Mouse (Mus musculus): ENCODE data around the gene Ppp1ca. TPM values are rescaled to one million over a fixed set of nuclear protein-coding genes. Genes with fewer than 3 reads are reported as not detected.
A peak's percentile ranks its signal among the peaks of the same experiment; 100 is the strongest.

The Ppp1ca gene
- total and polyA plus RNA-seq, 3 experiments, result 272 to 406 (median 313) TPM

DNA sequence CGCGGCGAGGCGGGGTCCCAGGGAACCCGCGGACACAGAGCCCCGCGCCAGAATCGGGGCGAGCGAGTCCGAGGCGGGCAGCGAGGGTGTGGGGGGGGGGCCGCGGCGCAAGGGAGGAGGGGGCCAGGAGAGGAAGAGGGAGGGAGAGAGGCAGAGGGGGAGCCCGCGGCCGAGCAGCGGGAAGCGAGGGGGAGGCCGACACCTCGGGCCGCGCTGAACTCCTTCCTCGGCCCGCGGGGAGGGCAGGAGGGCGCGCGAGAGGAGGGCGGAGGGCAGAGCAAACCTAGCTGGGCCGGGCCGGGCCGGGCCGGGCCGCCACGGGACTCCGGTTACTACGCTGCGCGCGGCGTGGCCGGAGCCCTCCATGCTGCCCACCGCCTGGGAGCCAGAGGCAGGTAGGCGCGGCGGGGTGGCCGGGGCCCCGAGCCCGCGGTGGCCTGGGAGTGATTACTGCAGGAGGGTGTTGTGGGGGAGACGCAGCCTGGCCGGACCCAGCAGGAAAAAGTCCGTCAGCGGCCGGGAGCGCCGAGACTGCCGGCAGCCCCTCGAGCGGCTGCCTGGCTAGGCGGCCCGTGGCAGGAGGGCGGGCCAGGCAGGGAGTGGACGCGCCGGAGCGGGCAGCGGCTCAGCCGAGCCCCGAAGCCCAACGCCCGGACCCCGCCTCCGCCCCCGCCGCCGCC is 23.0 kb downstream of the Ppp1ca start:
- Histone ChIP-seq H3K27me3 (ENCODE audit: control insufficient read depth, insufficient read depth, low read length) (no peaks in the 10 kb centered on the region), H3K4me1 (ENCODE audit: control insufficient read depth, insufficient read depth, low read length) (peaks cover 8% of the 10 kb centered on the region), H3K79me2 (replicated peaks; ENCODE audit: control insufficient read depth, insufficient read depth, low read length) (no peaks in the 10 kb centered on the region), H3K4me3 (peak overlapping the region; percentile 72), H3K27ac (peak overlapping the region; percentile 71), H3K9ac (ENCODE audit: low read depth, low read length) (peak overlapping the region; percentile 97), H3K36me3 (ENCODE audit: control insufficient read depth, insufficient read depth, low read length) (no peaks in the 10 kb centered on the region)
- whole genome bisulfite sequencing, result under 1% methylated on average over 71 of the region's 81 CpGs
- TF ChIP-seq EP300 (IDR thresholded peaks at IDR 0.05; ENCODE audit: insufficient read depth, low read depth, low read length) (no peak), POLR2A (IDR thresholded peaks at IDR 0.05; ENCODE audit: insufficient read depth, low read depth, low read length) (no peak), CTCF (IDR thresholded peaks at IDR 0.05) (no peak)
- intact Hi-C loops (cut with DNase I), result no loop called here
- DNase-seq, result no peak

DNA sequence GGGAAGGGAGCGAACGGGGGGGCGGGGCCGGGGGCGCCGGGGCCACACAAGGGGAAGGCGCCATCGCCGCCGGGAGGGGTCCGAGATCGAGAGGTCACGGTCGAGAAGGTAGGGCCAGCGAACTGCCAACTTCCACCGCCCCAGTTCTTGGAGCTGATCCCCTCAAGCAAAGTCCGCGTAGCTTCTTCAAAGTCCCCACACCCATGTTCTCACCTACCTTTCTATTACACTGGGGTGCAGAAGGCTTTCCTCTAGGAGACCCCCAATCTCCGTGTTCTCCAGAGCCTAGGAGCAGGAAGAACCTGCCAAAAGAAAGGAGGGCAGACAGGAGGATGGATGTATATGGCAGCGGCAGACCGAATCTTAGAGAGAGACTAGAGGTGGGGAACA is 23.6 kb downstream of the Ppp1ca start:
- peak overlapping the region; percentile 97 for H3K9ac ChIP-seq (ENCODE audit: low read depth, low read length)
- H3K27me3 ChIP-seq (ENCODE audit: control insufficient read depth, insufficient read depth, low read length), result no peaks in the 10 kb centered on the region
- H3K4me3 ChIP-seq, result peak overlapping the region; percentile 72
- no peaks in the 10 kb centered on the region for H3K79me2 ChIP-seq (replicated peaks; ENCODE audit: control insufficient read depth, insufficient read depth, low read length)
- intact Hi-C loops (cut with DNase I), result no loop called here
- TF ChIP-seq CTCF (IDR thresholded peaks at IDR 0.05) (no peak), POLR2A (IDR thresholded peaks at IDR 0.05; ENCODE audit: insufficient read depth, low read depth, low read length) (no peak), EP300 (IDR thresholded peaks at IDR 0.05; ENCODE audit: insufficient read depth, low read depth, low read length) (no peak)
- DNase-seq, result no peak
- peaks cover 8% of the 10 kb centered on the region for H3K4me1 ChIP-seq (ENCODE audit: control insufficient read depth, insufficient read depth, low read length)
- WGBS, result 4% methylated on average over 20 of the region's 21 CpGs
- H3K36me3 ChIP-seq (ENCODE audit: control insufficient read depth, insufficient read depth, low read length), result no peaks in the 10 kb centered on the region
- H3K27ac ChIP-seq, result no peak overlapping the region; the same call in 1 of the 2 replicates

DNA sequence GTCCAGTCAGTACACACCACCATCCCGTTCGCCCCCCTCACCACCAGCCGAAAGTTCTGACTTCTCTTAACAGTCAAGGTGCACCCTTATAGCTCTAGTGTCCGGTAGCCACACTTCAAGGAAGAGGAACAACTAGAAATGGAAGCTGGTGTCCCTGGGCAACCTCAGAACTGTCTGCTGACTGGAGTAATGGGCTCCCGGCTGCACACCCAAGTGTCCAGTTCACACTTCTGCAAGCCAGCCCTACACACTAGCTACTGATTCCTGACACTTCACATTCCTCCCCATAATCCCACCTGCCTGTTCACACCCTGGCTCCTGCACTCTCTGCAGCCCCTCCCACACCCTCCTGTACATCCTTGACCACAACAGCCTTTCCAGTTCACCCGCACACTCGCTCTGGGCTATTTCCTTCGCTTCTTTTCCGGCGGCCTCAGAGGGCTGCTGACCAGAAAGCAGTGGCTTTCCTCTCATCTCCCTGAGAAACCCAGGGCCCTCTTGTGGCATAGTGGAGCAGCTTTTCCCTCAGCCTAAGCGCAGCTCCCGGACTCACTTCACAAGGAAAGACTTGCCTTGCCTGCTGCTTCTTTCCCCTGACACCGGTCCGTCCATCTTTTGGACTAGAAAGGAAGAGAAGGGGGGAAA is 24.3 kb downstream of the Ppp1ca start:
- no peaks in the 10 kb centered on the region for H3K27me3 ChIP-seq (ENCODE audit: control insufficient read depth, insufficient read depth, low read length)
- peaks cover 12% of the 10 kb centered on the region for H3K4me1 ChIP-seq (ENCODE audit: control insufficient read depth, insufficient read depth, low read length)
- no peaks in the 10 kb centered on the region for H3K36me3 ChIP-seq (ENCODE audit: control insufficient read depth, insufficient read depth, low read length)
- no peak overlapping the region for H3K4me3 ChIP-seq
- WGBS, result 21% methylated on average over 14 of the region's 14 CpGs
- intact Hi-C loops (cut with DNase I), result no loop called here
- TF ChIP-seq EP300 (IDR thresholded peaks at IDR 0.05; ENCODE audit: insufficient read depth, low read depth, low read length), result no peak
- TF ChIP-seq CTCF (IDR thresholded peaks at IDR 0.05), result peak; percentile 69
- TF ChIP-seq POLR2A (IDR thresholded peaks at IDR 0.05; ENCODE audit: insufficient read depth, low read depth, low read length), result no peak
- no peak for DNase-seq
- H3K27ac ChIP-seq, result no peak overlapping the region
- H3K79me2 ChIP-seq (replicated peaks; ENCODE audit: control insufficient read depth, insufficient read depth, low read length), result no peaks in the 10 kb centered on the region
- no peak overlapping the region for H3K9ac ChIP-seq (ENCODE audit: low read depth, low read length)

DNA sequence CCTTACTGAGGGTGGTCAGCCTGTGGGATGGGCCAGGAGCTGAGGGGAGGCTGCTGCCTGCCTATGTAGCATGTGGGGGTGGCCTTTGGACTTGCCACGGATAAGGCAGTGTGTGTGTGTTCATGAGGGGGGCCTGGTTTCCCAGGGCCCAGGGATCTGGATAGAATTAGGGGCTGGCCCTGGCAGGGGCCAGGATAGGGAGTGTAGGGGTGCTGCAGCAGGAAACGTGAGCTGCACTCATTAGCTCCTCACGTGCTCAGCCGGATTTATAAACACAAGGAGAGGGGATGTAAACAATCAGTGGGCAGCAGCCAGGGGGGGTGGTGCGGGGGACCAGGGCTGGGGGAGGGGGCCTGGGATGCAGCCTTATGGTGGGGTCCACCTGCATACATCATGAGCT is 25.3 kb downstream of the Ppp1ca start:
- no peaks in the 10 kb centered on the region for H3K36me3 ChIP-seq (ENCODE audit: control insufficient read depth, insufficient read depth, low read length)
- no peak for DNase-seq
- TF ChIP-seq CTCF (IDR thresholded peaks at IDR 0.05), result no peak
- no peak for TF ChIP-seq EP300 (IDR thresholded peaks at IDR 0.05; ENCODE audit: insufficient read depth, low read depth, low read length)
- TF ChIP-seq POLR2A (IDR thresholded peaks at IDR 0.05; ENCODE audit: insufficient read depth, low read depth, low read length), result no peak
- no peak overlapping the region for H3K9ac ChIP-seq (ENCODE audit: low read depth, low read length)
- intact Hi-C loops (cut with DNase I), result no loop called here
- no peak overlapping the region for H3K4me3 ChIP-seq
- no peaks in the 10 kb centered on the region for H3K27me3 ChIP-seq (ENCODE audit: control insufficient read depth, insufficient read depth, low read length)
- 59% methylated on average over 5 of the region's 5 CpGs for WGBS
- H3K27ac ChIP-seq, result no peak overlapping the region
- H3K79me2 ChIP-seq (replicated peaks; ENCODE audit: control insufficient read depth, insufficient read depth, low read length), result no peaks in the 10 kb centered on the region
- H3K4me1 ChIP-seq (ENCODE audit: control insufficient read depth, insufficient read depth, low read length), result peaks cover 13% of the 10 kb centered on the region

DNA sequence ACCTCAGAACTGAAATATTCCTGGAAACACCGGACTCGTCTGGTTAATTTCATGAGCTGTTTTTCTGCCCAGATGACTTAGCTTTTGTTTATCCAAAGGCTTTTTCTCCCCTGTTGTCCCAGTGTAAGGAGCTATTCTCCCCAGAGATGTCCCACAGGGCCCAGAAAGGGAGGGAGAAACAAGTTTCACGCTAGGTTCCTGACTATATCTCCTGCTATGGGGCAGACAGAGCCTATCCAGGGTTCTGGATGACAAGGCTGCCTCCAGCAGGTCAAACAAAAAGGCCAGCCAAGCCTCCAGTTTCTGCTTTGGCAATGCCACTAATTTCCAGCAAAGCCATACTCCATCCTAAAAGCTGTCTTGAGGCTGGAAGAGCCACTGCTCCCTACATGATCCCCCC is 26.0 kb downstream of the Ppp1ca start:
- peaks cover 13% of the 10 kb centered on the region for H3K4me1 ChIP-seq (ENCODE audit: control insufficient read depth, insufficient read depth, low read length)
- no peak overlapping the region for H3K27ac ChIP-seq
- H3K27me3 ChIP-seq (ENCODE audit: control insufficient read depth, insufficient read depth, low read length), result no peaks in the 10 kb centered on the region
- no peaks in the 10 kb centered on the region for H3K79me2 ChIP-seq (replicated peaks; ENCODE audit: control insufficient read depth, insufficient read depth, low read length)
- no peaks in the 10 kb centered on the region for H3K36me3 ChIP-seq (ENCODE audit: control insufficient read depth, insufficient read depth, low read length)
- TF ChIP-seq POLR2A (IDR thresholded peaks at IDR 0.05; ENCODE audit: insufficient read depth, low read depth, low read length) (no peak), CTCF (IDR thresholded peaks at IDR 0.05) (no peak), EP300 (IDR thresholded peaks at IDR 0.05; ENCODE audit: insufficient read depth, low read depth, low read length) (no peak)
- 56% methylated on average over 3 of the region's 3 CpGs for WGBS
- H3K9ac ChIP-seq (ENCODE audit: low read depth, low read length), result no peak overlapping the region
- no peak overlapping the region for H3K4me3 ChIP-seq
- intact Hi-C loops (cut with DNase I), result no loop called here
- no peak for DNase-seq

DNA sequence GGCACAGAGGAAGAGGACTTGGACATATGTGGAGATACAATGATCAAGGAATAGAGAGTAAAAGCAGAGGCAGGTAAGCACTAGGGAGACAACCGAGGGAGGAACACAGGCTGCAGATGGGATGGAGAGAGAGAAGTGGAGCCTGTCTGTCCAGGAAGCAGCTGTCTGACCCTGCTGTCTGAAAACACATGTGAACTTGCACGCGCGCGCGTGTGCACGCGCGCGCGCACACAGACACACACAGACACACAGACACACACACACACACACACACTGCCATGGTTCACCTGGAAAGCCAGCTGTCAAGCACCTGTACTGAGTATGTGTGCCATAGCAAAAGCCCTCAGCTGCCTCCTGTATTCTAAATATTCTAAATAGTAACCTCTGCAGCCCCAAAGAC is 26.4 kb downstream of the Ppp1ca start:
- no peak overlapping the region for H3K9ac ChIP-seq (ENCODE audit: low read depth, low read length)
- H3K4me3 ChIP-seq, result no peak overlapping the region
- 90% methylated on average over 11 of the region's 11 CpGs for WGBS
- H3K79me2 ChIP-seq (replicated peaks; ENCODE audit: control insufficient read depth, insufficient read depth, low read length), result no peaks in the 10 kb centered on the region
- intact Hi-C loops (cut with DNase I), result no loop called here
- peaks cover 13% of the 10 kb centered on the region for H3K4me1 ChIP-seq (ENCODE audit: control insufficient read depth, insufficient read depth, low read length)
- no peaks in the 10 kb centered on the region for H3K27me3 ChIP-seq (ENCODE audit: control insufficient read depth, insufficient read depth, low read length)
- no peak for DNase-seq
- no peaks in the 10 kb centered on the region for H3K36me3 ChIP-seq (ENCODE audit: control insufficient read depth, insufficient read depth, low read length)
- no peak for TF ChIP-seq POLR2A (IDR thresholded peaks at IDR 0.05; ENCODE audit: insufficient read depth, low read depth, low read length)
- TF ChIP-seq EP300 (IDR thresholded peaks at IDR 0.05; ENCODE audit: insufficient read depth, low read depth, low read length), result no peak
- TF ChIP-seq CTCF (IDR thresholded peaks at IDR 0.05), result no peak
- H3K27ac ChIP-seq, result no peak overlapping the region

Measured in heart, adult 2 months (tissue).